Mouse (Mus musculus): ENCODE measurements around the gene Klhl29.
"Not testable (repeated sequence)": the region's sequence is repeated elsewhere in the genome, so short reads cannot be mapped to it uniquely, and the experiment has no call there.

The Klhl29 gene

GRCm38 (mm10) chr12:5353416-5353815, 22.1 kb downstream of the Klhl29 start:
- no peak for DNase-seq

- DNase-seq: no peak
Observed at GRCm38 (mm10) chr12:5352771-5353170, 22.7 kb downstream of the Klhl29 start.

- DNase-seq: no peak
Observed at GRCm38 (mm10) chr12:5350491-5351285, 24.8 kb downstream of the Klhl29 start.

GRCm38 (mm10) chr12:5345088-5345487, 30.4 kb downstream of the Klhl29 start:
- DNase-seq: no peak

GRCm38 (mm10) chr12:5344457-5344856, 31.0 kb downstream of the Klhl29 start:
- not testable (repeated sequence) for DNase-seq

- no peak for DNase-seq
Observed at GRCm38 (mm10) chr12:5340151-5340603, 35.3 kb downstream of the Klhl29 start.

GRCm38 (mm10) chr12:5336927-5337712, 38.4 kb downstream of the Klhl29 start:
- DNase-seq: no peak

- DNase-seq: no peak
Observed at GRCm38 (mm10) chr12:5336331-5336730, 39.2 kb downstream of the Klhl29 start.

- DNase-seq: no peak
Observed at GRCm38 (mm10) chr12:5334956-5335355, 40.5 kb downstream of the Klhl29 start.

GRCm38 (mm10) chr12:5334175-5334574, 41.3 kb downstream of the Klhl29 start:
- no peak for DNase-seq

GRCm38 (mm10) chr12:5331810-5332484, 43.5 kb downstream of the Klhl29 start:
- DNase-seq: no peak

- no peak for DNase-seq
Observed at GRCm38 (mm10) chr12:5330496-5331070, 44.9 kb downstream of the Klhl29 start.

- no peak for DNase-seq
Observed at GRCm38 (mm10) chr12:5322444-5323087, 52.9 kb downstream of the Klhl29 start.

GRCm38 (mm10) chr12:5321017-5321416, 54.5 kb downstream of the Klhl29 start:
- DNase-seq: no peak

GRCm38 (mm10) chr12:5319359-5319973, 56.0 kb downstream of the Klhl29 start:
- no peak for DNase-seq

GRCm38 (mm10) chr12:5316029-5316567, 59.4 kb downstream of the Klhl29 start:
- DNase-seq: no peak

GRCm38 (mm10) chr12:5307923-5308322, 67.6 kb downstream of the Klhl29 start:
- no peak for DNase-seq

- no peak for DNase-seq
Observed at GRCm38 (mm10) chr12:5305466-5305865, 70.0 kb downstream of the Klhl29 start.

GRCm38 (mm10) chr12:5303912-5304311, 71.6 kb downstream of the Klhl29 start:
- no peak for DNase-seq

GRCm38 (mm10) chr12:5303100-5303499, 72.4 kb downstream of the Klhl29 start:
- no peak for DNase-seq

GRCm38 (mm10) chr12:5301841-5302240, 73.6 kb downstream of the Klhl29 start:
- no peak for DNase-seq

GRCm38 (mm10) chr12:5296422-5296821, 79.1 kb downstream of the Klhl29 start:
- no peak for DNase-seq
